Mouse (Mus musculus) pancreas, adult 10 weeks (tissue): ENCODE measurements around the gene Gxylt1. TPM values are rescaled to one million over a fixed set of nuclear protein-coding genes. Genes with fewer than 3 reads are reported as not detected.

Experiments
- polyA plus RNA-seq: library from polyadenylated mRNA; stranded (reverse); fragments of 350-450 nt; fragmentation: Illumina TruSeq; extraction: RNeasy Lipid Tissue Mini Kit (QIAGEN cat#74804); gene quantifications from one replicate; pipeline ENCODE4 v1.2.3, GENCODE M21; 2015; ENCODE audit warnings: low read depth, low replicate concordance; ENCODE audit not compliant: insufficient read depth

Gene Gxylt1
- polyA plus RNA-seq: 3.1 TPM

DNA sequence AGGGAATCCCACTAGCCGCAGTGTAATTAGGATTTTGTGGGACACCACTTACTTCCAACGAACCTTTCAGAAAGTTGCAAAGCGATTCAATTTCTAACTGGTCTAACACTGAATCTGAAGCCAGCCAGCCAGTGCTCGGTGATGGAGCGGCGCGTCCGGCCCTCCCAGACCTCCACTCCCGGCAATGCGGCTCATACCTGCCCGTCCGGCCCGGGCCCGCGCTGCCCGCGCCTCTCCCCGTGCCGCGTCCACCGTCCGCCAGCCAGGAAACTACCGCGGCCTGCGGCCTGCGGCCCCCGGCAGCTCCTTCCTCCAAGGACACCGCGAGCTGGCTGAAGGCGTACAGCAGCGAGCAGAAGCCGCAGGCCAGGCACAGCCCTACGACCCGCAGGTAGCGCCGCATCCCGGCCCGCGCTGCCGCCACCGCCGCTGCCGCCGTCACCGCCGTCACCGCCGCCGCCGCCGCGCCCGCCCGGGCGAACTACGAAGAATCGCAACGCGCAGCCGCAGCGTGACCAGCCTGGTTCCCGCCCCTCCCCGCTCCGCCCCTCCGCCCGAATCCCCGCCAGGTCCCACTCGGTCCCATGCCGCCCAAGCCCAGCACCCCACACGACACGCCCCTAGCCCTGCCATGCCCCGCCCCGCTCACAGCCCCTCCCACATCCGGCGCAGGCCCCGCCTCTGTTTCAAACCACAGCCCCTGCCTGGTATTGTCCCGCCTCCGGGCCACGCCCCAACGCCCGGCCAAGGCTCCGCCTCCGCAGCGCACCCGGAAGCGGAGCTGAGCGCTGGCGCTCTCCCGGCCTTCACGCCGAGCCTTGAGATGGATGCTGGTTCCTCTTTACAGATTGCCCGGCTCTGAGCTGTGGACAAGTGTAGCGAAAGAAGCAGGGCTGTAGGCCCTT, at the start of gene Gxylt1:
Gxylt1 (minus strand) TSS at position 501 of the 905 bp plus-strand sequence.

Other genes with a start within 250 kb of the Gxylt1 start
- gene Yaf2, start 61.8 kb upstream of the Gxylt1 start, polyA plus RNA-seq: 4.3 TPM
- 28.0 TPM for gene Zcrb1, start 123.2 kb upstream of the Gxylt1 start, polyA plus RNA-seq
- 3.3 TPM for gene Pphln1, start 123.2 kb upstream of the Gxylt1 start, polyA plus RNA-seq